Mouse (Mus musculus): Measurements from ENCODE around the gene Psme2b. TPM values are rescaled to one million over a fixed set of nuclear protein-coding genes. Genes with fewer than 3 reads are reported as not detected.
"Not testable (repeated sequence)": the region's sequence is repeated elsewhere in the genome, so short reads cannot be mapped to it uniquely, and the experiment has no call there.

Psme2b gene
- polyA plus RNA-seq, 1 experiment from 2014 or later: 1.7 TPM

DNA sequence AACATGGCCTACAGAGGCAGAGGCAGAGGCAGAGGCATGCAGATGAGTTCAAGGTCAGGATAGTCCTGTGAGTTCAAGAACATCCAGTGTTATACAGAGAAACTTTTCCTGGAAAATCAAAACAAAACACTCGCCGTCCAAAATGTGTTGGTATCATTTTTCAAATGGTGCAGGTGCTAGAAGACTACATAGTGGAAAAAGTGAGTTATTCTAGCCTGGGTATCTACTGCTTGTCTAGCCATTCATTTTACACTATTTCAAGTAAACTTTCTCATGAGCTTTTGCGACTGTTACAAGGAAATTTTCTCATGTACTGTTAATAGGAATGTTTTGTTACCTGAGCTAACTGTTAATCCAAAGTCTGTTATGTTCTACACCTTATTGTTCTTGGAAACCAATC, 27.6 kb downstream of the Psme2b start:
- no peaks in the 10 kb centered on the region for H3K36me3 ChIP-seq (ENCODE audit: control insufficient read depth, insufficient read depth, low read length)
- H3K9me3 ChIP-seq (replicated peaks; ENCODE audit: control insufficient read depth, low read length): no peaks in the 10 kb centered on the region
- H3K4me2 ChIP-seq (ENCODE audit: low read length): no peak overlapping the region
- H3K4me1 ChIP-seq (ENCODE audit: control insufficient read depth, insufficient read depth, low read length): no peaks in the 10 kb centered on the region
- DNase-seq (ENCODE audit: low spot score) (no peak), ATAC-seq (no peak)
- no peak overlapping the region for H3K4me3 ChIP-seq (ENCODE audit: low read depth, low read length)
- H3K27me3 ChIP-seq (replicated peaks; ENCODE audit: control insufficient read depth, insufficient read depth, low read length): no peaks in the 10 kb centered on the region
- 94% methylated on average over 3 of the region's 3 CpGs for WGBS
- H3K9ac ChIP-seq (ENCODE audit: low read length): no peak overlapping the region
- no peak overlapping the region for H3K27ac ChIP-seq (ENCODE audit: low read depth, low read length)

DNA sequence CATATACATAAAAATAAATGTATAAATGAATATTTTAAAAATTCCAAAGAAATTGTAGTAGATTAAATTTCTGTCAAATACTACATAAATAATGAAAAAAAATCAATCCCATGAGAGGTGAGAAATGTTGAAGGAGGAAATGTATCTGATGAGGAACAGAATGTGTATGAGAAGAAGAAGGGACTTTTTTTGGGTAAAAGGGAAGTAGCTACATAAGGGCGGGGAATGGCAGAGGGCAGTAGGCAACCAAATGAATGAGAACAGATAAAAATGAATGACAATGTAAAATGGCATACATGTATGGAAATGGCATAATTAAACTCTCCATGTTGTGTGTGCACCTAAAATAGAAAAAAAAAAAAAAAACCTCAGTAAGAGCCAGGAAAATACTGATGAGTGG, 32.4 kb downstream of the Psme2b start:
- Histone ChIP-seq H3K9ac (ENCODE audit: low read length) (no peak overlapping the region), H3K27ac (ENCODE audit: low read depth, low read length) (no peak overlapping the region), H3K4me3 (ENCODE audit: low read depth, low read length) (no peak overlapping the region), H3K4me2 (ENCODE audit: low read length) (no peak overlapping the region), H3K36me3 (ENCODE audit: control insufficient read depth, insufficient read depth, low read length) (no peaks in the 10 kb centered on the region), H3K9me3 (replicated peaks; ENCODE audit: control insufficient read depth, low read length) (no peaks in the 10 kb centered on the region), H3K4me1 (ENCODE audit: control insufficient read depth, insufficient read depth, low read length) (no peaks in the 10 kb centered on the region), H3K27me3 (replicated peaks; ENCODE audit: control insufficient read depth, insufficient read depth, low read length) (no peaks in the 10 kb centered on the region)
- ATAC-seq (no peak), DNase-seq (ENCODE audit: low spot score) (no peak)
- WGBS: 96% methylated on average over 1 of the region's 1 CpGs

DNA sequence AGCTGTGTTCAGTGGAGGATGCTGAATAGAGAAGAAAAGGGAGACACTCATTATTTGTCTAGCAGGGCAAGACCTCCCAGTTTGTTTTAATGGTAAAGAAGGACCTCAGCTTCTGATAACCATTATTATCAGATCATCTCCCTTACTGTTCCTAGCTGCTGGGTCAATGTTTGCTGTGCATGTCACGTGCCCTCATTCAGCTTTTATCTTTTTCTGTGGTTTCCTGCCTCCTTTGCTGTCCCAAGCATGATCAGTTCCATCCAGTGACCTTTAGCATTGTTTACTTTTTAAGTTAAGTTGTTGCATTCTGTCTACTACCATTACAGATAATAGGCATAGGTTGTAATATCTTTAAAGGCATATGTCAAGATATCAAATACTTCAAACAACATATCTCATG, 37.5 kb downstream of the Psme2b start:
- Histone ChIP-seq H3K27ac (ENCODE audit: low read depth, low read length) (no peak overlapping the region), H3K27me3 (replicated peaks; ENCODE audit: control insufficient read depth, insufficient read depth, low read length) (no peaks in the 10 kb centered on the region), H3K9ac (ENCODE audit: low read length) (no peak overlapping the region), H3K4me1 (ENCODE audit: control insufficient read depth, insufficient read depth, low read length) (no peaks in the 10 kb centered on the region), H3K4me3 (ENCODE audit: low read depth, low read length) (no peak overlapping the region), H3K9me3 (replicated peaks; ENCODE audit: control insufficient read depth, low read length) (no peaks in the 10 kb centered on the region), H3K4me2 (ENCODE audit: low read length) (no peak overlapping the region), H3K36me3 (ENCODE audit: control insufficient read depth, insufficient read depth, low read length) (no peaks in the 10 kb centered on the region)
- no peak for DNase-seq (ENCODE audit: low spot score)
- WGBS: 43% methylated on average over 1 of the region's 1 CpGs
- ATAC-seq: no peak

DNA sequence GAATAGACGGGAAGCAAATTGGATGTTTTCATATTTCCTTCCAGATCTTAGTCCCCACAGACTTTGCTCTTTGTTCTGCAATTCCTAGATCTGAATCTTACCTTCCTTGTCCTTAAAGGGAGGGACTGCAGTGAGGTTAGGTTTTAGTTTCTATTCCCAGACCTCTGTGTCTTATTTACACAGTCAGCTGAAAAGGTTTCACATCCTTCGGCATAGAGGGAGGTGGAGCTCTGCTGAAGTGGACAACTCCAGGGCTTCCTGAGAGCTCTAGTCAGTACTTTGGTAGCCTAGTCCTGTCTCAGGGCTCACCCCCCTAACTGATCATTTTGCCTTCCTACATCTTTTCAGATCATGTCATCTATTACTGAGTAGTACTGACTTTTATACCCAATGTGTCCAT, 44.0 kb downstream of the Psme2b start, which contains the start of gene Gm5431:
TSS of gene Gm5431 (minus strand) at position 194 of the 400 bp plus-strand sequence.
- 72% methylated on average over 2 of the region's 2 CpGs for WGBS
- no peaks in the 10 kb centered on the region for H3K27me3 ChIP-seq (replicated peaks; ENCODE audit: control insufficient read depth, insufficient read depth, low read length)
- DNase-seq (ENCODE audit: low spot score) (no peak), ATAC-seq (no peak)
- H3K27ac ChIP-seq (ENCODE audit: low read depth, low read length): no peak within 1 kb of the TSS
- no peak within 1 kb of the TSS for H3K4me3 ChIP-seq (ENCODE audit: low read depth, low read length)
- H3K9ac ChIP-seq (ENCODE audit: low read length): no peak within 1 kb of the TSS
- H3K4me2 ChIP-seq (ENCODE audit: low read length): no peak within 1 kb of the TSS
- H3K36me3 ChIP-seq (ENCODE audit: control insufficient read depth, insufficient read depth, low read length): no peaks in the 10 kb centered on the region
- no peaks in the 10 kb centered on the region for H3K4me1 ChIP-seq (ENCODE audit: control insufficient read depth, insufficient read depth, low read length)
- H3K9me3 ChIP-seq (replicated peaks; ENCODE audit: control insufficient read depth, low read length): no peaks in the 10 kb centered on the region

DNA sequence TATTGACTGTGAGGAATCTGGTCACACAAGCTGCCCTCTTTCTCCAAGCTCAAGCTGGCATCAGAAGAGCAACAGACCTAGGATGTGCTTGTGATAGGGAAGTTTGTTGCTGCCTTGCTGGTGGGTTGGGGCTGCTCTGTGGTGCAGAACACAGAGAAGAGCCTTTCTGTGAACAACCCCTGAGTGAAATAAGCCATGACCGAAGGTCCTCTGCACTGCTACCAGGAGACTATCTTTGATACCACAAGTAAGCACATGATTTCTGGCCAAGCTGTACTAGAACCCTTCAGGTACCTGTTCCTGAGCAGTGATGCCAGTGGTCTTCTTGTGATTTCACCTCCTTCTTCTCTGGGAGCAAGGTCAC, 44.4 kb downstream of the Psme2b start:
- not testable (repeated sequence) for H3K9me3 ChIP-seq (replicated peaks; ENCODE audit: control insufficient read depth, low read length); H3K9ac ChIP-seq (ENCODE audit: low read length); H3K27me3 ChIP-seq (replicated peaks; ENCODE audit: control insufficient read depth, insufficient read depth, low read length); H3K4me1 ChIP-seq (ENCODE audit: control insufficient read depth, insufficient read depth, low read length); ATAC-seq; H3K4me3 ChIP-seq (ENCODE audit: low read depth, low read length); DNase-seq (ENCODE audit: low spot score); H3K36me3 ChIP-seq (ENCODE audit: control insufficient read depth, insufficient read depth, low read length); H3K4me2 ChIP-seq (ENCODE audit: low read length); H3K27ac ChIP-seq (ENCODE audit: low read depth, low read length)
- WGBS: 90% methylated on average over 1 of the region's 1 CpGs

DNA sequence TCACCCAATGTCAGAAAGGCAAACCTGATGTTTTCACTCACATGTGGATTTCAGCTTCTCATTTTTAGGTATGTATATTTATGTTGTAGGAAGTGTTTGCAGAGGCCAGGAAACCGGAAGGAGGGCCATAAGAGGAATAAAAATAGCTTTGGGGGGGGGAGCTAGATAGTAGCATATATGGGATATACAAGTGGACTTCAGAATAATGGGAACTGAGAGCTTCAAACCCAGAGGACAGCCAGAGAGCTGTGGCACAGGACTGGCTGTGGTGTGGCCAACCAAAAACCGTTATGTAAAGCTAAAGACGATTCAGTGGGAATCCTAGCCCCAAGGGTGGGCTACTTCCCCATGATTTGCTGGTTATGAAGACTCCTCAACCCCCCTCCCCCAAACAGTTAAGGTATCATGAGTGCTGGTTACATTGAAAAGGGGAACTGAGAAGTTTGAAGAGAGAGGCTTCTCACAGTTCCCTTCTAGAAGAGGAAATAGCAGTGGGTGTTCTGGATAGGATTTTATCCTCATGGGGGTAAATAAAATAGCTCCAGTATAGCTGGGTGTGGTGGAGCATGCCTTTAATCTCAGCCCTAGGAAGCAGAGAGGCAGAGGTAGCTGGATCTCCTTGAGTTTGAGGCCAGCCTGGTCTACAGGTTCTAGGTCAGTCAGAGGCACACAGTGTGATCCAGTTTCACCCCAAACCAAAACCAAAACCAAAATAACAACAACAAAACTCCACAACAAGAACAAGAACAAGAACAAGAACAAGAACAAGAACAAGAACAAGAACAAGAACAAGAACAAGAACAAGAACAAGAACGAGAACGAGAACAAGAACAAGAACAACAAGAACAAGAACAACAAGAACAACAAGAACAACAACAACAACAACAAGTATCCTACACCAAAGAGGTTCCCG, 45.1 kb downstream of the Psme2b start:
- not testable (repeated sequence) for H3K9me3 ChIP-seq (replicated peaks; ENCODE audit: control insufficient read depth, low read length); H3K36me3 ChIP-seq (ENCODE audit: control insufficient read depth, insufficient read depth, low read length); H3K27me3 ChIP-seq (replicated peaks; ENCODE audit: control insufficient read depth, insufficient read depth, low read length); ATAC-seq; H3K27ac ChIP-seq (ENCODE audit: low read depth, low read length); H3K4me2 ChIP-seq (ENCODE audit: low read length); H3K4me3 ChIP-seq (ENCODE audit: low read depth, low read length); H3K4me1 ChIP-seq (ENCODE audit: control insufficient read depth, insufficient read depth, low read length); DNase-seq (ENCODE audit: low spot score); H3K9ac ChIP-seq (ENCODE audit: low read length)
- 85% methylated on average over 6 of the region's 6 CpGs for WGBS

DNA sequence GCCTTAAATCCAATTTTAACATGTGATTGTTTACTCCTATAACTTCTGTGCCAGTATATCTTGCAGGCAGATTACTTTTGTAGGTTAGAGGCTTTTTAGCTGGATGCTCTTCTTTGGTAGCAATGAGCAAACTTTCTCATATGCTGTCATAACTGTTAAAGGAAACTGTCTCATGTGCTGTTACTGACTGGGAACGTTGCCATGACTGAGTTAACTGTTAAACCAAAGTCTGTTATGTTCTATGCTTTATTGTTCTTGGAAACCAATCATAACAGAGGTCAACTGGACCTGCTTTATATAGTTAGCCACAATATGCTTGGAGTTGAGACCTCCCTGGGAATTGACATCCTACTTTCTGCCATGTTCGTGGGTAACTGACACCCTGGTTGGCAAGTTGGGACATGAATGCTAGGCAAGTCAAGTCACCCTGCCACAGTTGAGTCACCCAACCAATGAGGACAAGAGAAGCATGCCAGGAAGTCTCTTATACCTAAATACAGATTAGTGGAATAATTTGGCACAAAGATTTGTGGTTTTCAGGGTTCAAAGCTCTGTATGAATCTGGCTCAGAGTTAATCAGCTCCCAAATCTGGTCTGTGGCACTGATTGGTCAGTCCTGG, 47.1 kb downstream of the Psme2b start:
- DNase-seq (ENCODE audit: low spot score): no peak
- Histone ChIP-seq H3K4me3 (ENCODE audit: low read depth, low read length) (no peak overlapping the region), H3K27ac (ENCODE audit: low read depth, low read length) (no peak overlapping the region), H3K9ac (ENCODE audit: low read length) (no peak overlapping the region), H3K4me1 (ENCODE audit: control insufficient read depth, insufficient read depth, low read length) (no peaks in the 10 kb centered on the region), H3K27me3 (replicated peaks; ENCODE audit: control insufficient read depth, insufficient read depth, low read length) (no peaks in the 10 kb centered on the region), H3K36me3 (ENCODE audit: control insufficient read depth, insufficient read depth, low read length) (no peaks in the 10 kb centered on the region), H3K4me2 (ENCODE audit: low read length) (no peak overlapping the region), H3K9me3 (replicated peaks; ENCODE audit: control insufficient read depth, low read length) (no peaks in the 10 kb centered on the region)
- ATAC-seq: no peak
- WGBS: 70% methylated on average over 2 of the region's 2 CpGs
